Mouse (Mus musculus) midbrain, embryonic 13.5 days (tissue): ENCODE data around the gene Mns1. TPM values are rescaled to one million over a fixed set of nuclear protein-coding genes. Genes with fewer than 3 reads are reported as not detected.
"Not testable (repeated sequence)": the region's sequence is repeated elsewhere in the genome, so short reads cannot be mapped to it uniquely, and the experiment has no call there.

Source experiments
- ATAC-seq: fragments of 200-750 bp; cut with Nextera tagmentation; 2 replicates; pipeline ENCODE4 v1.8.0; 2017; ENCODE audit warnings: mild to moderate bottlenecking, moderate TSS enrichment, moderate library complexity
- H3K27ac ChIP-seq: fragments of 300-500 bp; sonication (generic); 2 replicates; pipeline ENCODE4 v1.5.1; 2015; ENCODE audit warnings: inconsistent platforms, mild to moderate bottlenecking, moderate library complexity
- H3K27me3 ChIP-seq: fragments of 300-500 bp; sonication (generic); 2 replicates; pipeline ENCODE4 v1.6.1; 2015; ENCODE audit warnings: mild to moderate bottlenecking, inconsistent platforms
- H3K36me3 ChIP-seq: fragments of 300-500 bp; sonication (generic); 2 replicates; pipeline ENCODE4 v1.6.1; 2015; ENCODE audit warnings: mild to moderate bottlenecking, inconsistent platforms
- H3K4me1 ChIP-seq: fragments of 300-500 bp; sonication (generic); replicated peaks from 2 replicates; pipeline ENCODE4 v1.6.1; 2015; ENCODE audit warnings: inconsistent platforms
- H3K4me2 ChIP-seq: fragments of 300-500 bp; sonication (generic); replicated peaks from 2 replicates; pipeline ENCODE4 v1.6.1; 2015; ENCODE audit warnings: moderate library complexity, mild to moderate bottlenecking, inconsistent platforms
- H3K4me3 ChIP-seq: fragments of 300-500 bp; sonication (generic); replicated peaks from 2 replicates; pipeline ENCODE4 v1.5.1; 2015; ENCODE audit warnings: mild to moderate bottlenecking, inconsistent platforms
- H3K9ac ChIP-seq: fragments of 300-500 bp; sonication (generic); replicated peaks from 2 replicates; pipeline ENCODE4 v1.6.1; 2015; ENCODE audit warnings: mild to moderate bottlenecking, inconsistent platforms
- H3K9me3 ChIP-seq: fragments of 300-500 bp; sonication (generic); 2 replicates; pipeline ENCODE4 v1.6.1; 2016; ENCODE audit warnings: mild to moderate bottlenecking, inconsistent platforms
- WGBS: fragments of 180-500 bp; shearing (Covaris S2); methylation state at CpG from one replicate; pipeline ENCODE4 v1.1.7; 2015; 5-methylcytosine and 5-hydroxymethylcytosine counted together
- polyA plus RNA-seq: library from polyadenylated mRNA; unstranded; fragments of >200 nt; fragmentation: Nextera tagmentation; extraction: Ambion mirVana; gene quantifications from 2 replicates; pipeline ENCODE4 v1.2.1, GENCODE M21; 2015

Gene Mns1
- 16.1 and 19.9 TPM in 2 replicates for polyA plus RNA-seq

DNA sequence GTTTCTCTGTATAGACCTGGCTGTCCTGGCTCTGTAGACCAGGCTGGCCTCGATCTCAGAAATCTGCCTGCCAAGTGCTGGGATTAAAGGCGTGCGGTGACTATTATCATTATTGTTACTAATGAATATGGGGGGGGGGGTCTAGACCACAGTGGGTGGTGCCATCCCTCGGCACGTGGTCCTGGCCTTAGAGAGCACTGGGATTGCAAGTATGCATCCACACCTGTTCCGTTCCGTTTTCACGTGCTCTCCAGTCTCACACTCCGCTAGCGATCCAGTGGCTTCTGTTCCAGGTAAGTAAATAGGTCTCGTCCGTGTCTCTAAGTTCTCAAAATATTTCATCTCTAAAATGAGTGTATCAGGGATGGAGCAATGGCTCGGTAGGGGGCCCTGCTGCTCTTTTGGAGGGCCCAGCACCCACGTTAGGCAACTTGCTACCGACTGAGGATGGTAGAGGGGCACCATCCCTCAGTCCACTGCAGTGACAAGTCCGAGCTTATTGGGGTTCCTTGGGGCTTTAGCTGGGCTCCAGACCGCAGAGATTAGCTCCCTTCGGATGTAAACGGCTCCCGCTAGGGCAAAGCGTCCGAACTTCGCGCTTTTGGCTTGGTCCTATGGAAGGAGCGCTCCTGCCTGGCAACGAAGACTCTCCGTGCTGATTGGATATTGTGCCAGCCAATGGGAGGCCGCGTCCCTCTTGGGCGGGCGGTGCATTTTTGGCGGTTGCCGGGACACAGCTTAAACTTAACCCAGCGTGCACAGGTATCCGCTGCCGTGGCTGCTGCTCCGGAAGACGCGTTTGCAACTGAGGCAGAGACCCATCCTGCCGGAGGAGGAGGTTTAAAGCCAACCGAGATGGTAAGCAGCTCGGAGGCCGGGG lies at the start of gene Mns1:
Gene Mns1 (plus strand): TSS at position 190 of the 880 bp plus-strand sequence.
- WGBS = 2% methylated on average over 43 of the region's 43 CpGs
- peak; percentile 100 for ATAC-seq
- 0 out of 2 replicates have a peak within 1 kb of the TSS, but pooled peaks have one; percentile 47 for H3K27ac ChIP-seq

DNA sequence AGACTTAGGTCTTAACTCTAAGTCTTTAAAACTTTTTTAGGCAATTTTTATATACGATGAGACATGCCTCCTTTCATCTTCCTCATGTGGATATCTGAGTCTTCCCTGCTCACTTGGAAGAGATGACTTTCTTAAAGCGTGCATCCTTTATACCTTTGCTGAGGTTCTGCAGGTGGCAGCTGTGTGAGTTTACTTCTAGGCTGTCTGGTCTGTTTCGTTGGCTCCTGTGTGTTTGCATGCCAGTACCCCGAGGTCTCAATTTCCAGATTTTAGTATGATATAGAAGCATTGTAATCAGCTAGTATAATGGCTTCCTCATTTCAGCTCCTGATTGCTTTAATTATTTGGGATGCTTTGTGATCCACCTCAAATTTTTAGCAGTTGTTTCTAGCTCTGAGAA lies 48.9 kb upstream of the Mns1 start:
- no peak overlapping the region for H3K9ac ChIP-seq
- H3K4me3 ChIP-seq = no peak overlapping the region
- H3K4me2 ChIP-seq = no peak overlapping the region
- H3K4me1 ChIP-seq = peaks cover 14% of the 10 kb centered on the region
- no peaks in the 10 kb centered on the region for H3K36me3 ChIP-seq
- no peak overlapping the region for H3K27ac ChIP-seq
- WGBS = 94% methylated on average over 4 of the region's 4 CpGs
- H3K27me3 ChIP-seq = no peaks in the 10 kb centered on the region
- H3K9me3 ChIP-seq = no peaks in the 10 kb centered on the region
- no peak for ATAC-seq

More for the DNA sequence above, at the start of gene Mns1:
- Histone ChIP-seq H3K4me2 (peak within 1 kb of the TSS; percentile 83), H3K4me1 (peaks cover 14% of the 10 kb centered on the region), H3K4me3 (peak within 1 kb of the TSS; percentile 70), H3K9me3 (no peaks in the 10 kb centered on the region), H3K9ac (peak within 1 kb of the TSS; percentile 69), H3K27me3 (no peaks in the 10 kb centered on the region), H3K36me3 (no peaks in the 10 kb centered on the region)

DNA sequence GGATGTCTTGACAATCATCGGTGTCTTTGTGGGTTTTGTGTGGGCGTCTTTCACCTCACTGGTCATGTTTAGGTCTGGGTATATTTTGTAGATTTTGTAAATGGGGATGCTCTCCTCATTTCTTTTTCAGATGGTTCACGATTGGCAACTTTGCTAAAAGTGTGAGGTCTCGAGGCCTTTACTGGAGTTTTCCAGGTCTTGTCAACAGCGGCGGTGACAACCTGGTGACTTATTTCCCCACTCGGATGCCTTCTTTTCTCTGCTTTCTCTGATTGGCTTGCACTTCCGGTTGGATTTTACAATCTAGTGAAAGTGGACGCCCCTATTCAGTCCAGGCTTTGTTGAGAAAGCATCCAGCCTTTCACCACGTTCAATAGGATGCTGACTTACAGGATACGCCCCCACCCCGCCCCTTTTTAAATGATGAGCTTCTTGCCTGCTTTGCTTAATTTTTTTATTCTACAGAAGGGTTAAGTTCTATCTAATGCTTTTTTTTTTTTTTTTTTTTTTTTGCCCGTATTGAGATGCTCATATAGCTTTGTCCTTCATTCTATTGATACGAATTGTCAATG lies 48.3 kb upstream of the Mns1 start:
- no peak overlapping the region for H3K27ac ChIP-seq
- no peak for ATAC-seq
- peaks cover 20% of the 10 kb centered on the region for H3K4me1 ChIP-seq
- H3K9me3 ChIP-seq = no peaks in the 10 kb centered on the region
- no peak overlapping the region for H3K4me2 ChIP-seq
- 66% methylated on average over 14 of the region's 14 CpGs for WGBS
- no peaks in the 10 kb centered on the region for H3K27me3 ChIP-seq
- H3K9ac ChIP-seq = no peak overlapping the region
- H3K4me3 ChIP-seq = no peak overlapping the region
- H3K36me3 ChIP-seq = no peaks in the 10 kb centered on the region

DNA sequence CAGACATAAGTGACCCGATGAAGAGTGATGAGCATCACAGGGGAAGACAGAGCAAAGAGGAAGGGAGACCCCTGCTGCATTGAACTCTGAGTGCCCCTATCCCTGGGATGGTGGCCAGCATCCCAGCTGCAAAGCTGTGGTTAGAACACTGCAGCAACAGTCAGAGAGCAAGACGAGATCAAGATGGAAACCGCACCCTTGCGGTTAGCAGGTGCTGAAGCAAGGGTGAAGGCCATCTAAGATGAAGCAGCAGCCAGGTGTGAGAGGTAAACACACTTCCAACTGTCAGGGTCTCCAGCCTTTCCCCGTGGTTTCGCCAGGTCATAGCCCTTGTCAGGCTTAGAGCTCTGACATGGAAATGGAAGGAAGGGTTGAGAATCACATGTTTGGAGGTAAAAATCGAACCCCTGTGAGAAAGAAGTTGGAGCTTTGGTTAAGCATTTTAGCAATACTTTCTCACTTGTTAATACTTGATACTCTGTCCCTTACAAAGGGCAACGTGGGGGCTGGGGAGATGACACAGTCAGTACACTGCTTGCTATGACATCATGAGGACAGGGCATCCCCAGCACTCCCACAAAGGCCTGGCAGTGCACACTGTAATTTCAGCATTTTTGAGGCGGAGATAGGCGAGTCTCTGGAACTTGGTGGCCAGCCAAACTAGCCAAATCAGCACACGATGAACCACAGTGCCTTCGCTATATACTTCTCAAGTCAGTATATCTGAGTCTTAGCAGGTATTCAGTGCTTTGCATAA lies 47.3 kb upstream of the Mns1 start:
- no peak for ATAC-seq
- Histone ChIP-seq H3K36me3 (no peaks in the 10 kb centered on the region), H3K9me3 (no peaks in the 10 kb centered on the region), H3K4me2 (no peak overlapping the region), H3K4me3 (no peak overlapping the region), H3K27me3 (no peaks in the 10 kb centered on the region), H3K27ac (no peak overlapping the region), H3K4me1 (peaks cover 20% of the 10 kb centered on the region), H3K9ac (no peak overlapping the region)
- 90% methylated on average over 12 of the region's 12 CpGs for WGBS

DNA sequence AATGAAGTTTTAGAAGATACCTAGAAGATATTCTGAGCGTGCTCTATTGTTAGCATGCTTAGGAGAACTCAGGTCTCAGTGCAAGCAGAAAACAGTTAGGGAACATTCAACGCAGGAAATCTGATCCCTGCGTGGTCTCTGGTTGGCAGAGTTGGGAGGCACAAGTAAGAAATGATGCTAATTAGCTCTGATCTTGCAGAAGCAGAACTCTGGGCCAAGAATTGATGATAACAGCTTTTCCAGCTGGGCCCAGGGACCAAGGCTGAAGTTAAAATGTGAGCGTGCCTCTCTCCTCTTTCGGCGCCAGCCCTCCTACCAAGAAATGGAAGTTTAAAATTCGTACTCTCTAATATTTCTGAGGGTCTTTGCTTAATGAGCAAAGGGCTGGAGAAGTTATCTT lies 45.1 kb upstream of the Mns1 start:
- H3K27ac ChIP-seq = no peak overlapping the region
- no peaks in the 10 kb centered on the region for H3K27me3 ChIP-seq

DNA sequence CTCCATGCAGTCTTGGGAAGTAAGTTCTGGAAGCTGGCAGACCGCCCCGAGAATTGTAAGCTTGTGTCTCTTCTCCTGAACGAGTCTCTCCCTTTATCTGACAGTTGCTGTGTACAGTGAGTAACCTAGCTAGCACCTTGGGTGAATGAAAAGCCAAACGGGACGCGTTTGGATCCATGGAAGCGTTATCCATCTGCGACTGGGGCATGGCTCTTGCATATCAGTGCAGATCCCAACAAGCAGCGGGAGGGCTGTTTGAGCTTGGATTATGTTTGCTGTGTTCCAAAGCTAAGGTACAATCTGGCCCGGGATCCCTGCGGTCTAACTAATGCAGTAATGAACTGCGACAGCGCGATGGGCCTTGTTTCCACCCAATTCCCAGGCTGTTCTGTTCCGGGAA lies 44.6 kb upstream of the Mns1 start:
- Histone ChIP-seq H3K27ac (peak overlapping the region; percentile 25; the same call in 1 of the 2 replicates), H3K27me3 (no peaks in the 10 kb centered on the region), H3K9ac (no peak overlapping the region), H3K4me1 (peaks cover 20% of the 10 kb centered on the region), H3K4me3 (no peak overlapping the region), H3K36me3 (no peaks in the 10 kb centered on the region), H3K4me2 (no peak overlapping the region), H3K9me3 (no peaks in the 10 kb centered on the region)
- WGBS = 65% methylated on average over 15 of the region's 15 CpGs
- ATAC-seq = no peak

More for the DNA sequence above, 45.1 kb upstream of the Mns1 start:
- H3K4me1 ChIP-seq = peaks cover 20% of the 10 kb centered on the region
- no peak overlapping the region for H3K4me3 ChIP-seq
- no peak overlapping the region for H3K4me2 ChIP-seq
- no peak for ATAC-seq
- no peak overlapping the region for H3K9ac ChIP-seq
- no peaks in the 10 kb centered on the region for H3K36me3 ChIP-seq
- H3K9me3 ChIP-seq = no peaks in the 10 kb centered on the region
- WGBS = 81% methylated on average over 7 of the region's 7 CpGs

DNA sequence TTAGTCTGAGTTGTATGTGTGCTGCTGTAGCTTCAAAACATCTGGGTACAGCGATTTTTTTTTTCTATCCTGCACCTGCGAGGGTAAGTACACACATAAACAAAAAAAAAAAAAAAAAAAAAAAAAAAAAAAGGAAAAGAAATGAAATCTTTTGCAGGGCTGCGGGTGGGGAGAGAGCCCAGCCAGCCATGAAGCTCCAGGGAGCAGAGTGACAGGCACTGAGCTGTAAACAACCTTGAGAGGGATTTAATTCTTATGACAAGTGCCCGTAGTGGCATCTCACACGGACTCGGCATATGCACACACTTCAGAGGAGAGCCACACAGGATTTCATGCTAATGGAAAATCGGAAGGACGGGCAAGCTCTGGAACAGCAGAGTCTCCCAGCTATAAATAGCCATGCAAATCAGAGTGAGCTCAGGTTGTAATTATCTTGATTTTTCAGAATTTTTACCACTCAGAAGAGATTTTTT lies 43.9 kb upstream of the Mns1 start:
- Histone ChIP-seq H3K9ac (no peak overlapping the region), H3K4me1 (peaks cover 20% of the 10 kb centered on the region), H3K27ac (no peak overlapping the region), H3K9me3 (no peaks in the 10 kb centered on the region), H3K36me3 (no peaks in the 10 kb centered on the region), H3K4me3 (no peak overlapping the region), H3K4me2 (no peak overlapping the region), H3K27me3 (no peaks in the 10 kb centered on the region)
- 39% methylated on average over 8 of the region's 8 CpGs for WGBS
- peak; percentile 83 for ATAC-seq

DNA sequence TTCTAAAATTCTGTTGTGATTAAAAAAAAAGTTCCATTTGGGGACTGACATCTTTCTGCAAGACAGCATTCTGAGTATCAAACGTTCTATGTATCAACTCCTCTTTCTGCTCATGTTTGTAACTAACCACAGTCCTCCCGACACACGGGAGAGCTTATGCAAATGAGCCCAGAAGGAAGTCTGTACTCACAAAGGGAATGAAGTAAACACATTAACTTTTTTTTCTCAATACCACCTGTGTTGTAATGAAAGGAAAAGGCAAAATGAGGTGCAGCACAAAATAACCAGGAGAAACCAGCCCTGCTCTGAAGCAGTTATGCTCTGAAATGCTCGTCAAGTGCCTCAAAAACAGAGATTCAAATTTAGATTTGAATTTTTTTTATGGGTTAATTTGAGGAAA lies 37.7 kb upstream of the Mns1 start:
- Histone ChIP-seq H3K27me3 (no peaks in the 10 kb centered on the region; the same call in 1 of the 2 replicates), H3K4me3 (no peak overlapping the region), H3K4me2 (no peak overlapping the region), H3K36me3 (no peaks in the 10 kb centered on the region), H3K9ac (no peak overlapping the region), H3K4me1 (peaks cover 14% of the 10 kb centered on the region; the same call in 1 of the 2 replicates), H3K27ac (no peak overlapping the region), H3K9me3 (no peaks in the 10 kb centered on the region)
- ATAC-seq = no peak
- 30% methylated on average over 4 of the region's 4 CpGs for WGBS

DNA sequence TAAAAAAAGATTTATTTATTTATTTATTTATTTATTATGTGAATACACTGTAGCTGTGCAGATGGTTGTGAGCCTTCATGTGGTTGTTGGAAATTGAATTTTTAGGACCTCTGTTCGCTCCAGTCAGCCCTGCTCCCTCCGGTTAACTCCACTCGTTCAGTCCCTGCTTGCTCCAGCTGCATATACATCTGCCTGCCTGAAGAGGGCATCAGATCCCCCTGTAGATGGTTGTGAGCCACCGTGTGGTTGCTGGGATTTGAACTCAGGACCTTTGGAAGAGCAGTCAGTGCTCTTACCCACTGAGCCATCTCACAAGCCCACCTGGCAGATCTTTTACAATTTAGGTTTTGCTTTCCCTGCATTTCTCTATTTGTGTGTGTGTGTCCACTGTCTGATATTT lies 36.0 kb upstream of the Mns1 start:
- ATAC-seq, H3K4me2 ChIP-seq, H3K27me3 ChIP-seq, H3K4me3 ChIP-seq, H3K27ac ChIP-seq, H3K9me3 ChIP-seq, H3K9ac ChIP-seq, H3K36me3 ChIP-seq: not testable (repeated sequence)
- WGBS = 76% methylated on average over 4 of the region's 4 CpGs
- H3K4me1 ChIP-seq = peaks cover 14% of the 10 kb centered on the region; the same call in 1 of the 2 replicates

DNA sequence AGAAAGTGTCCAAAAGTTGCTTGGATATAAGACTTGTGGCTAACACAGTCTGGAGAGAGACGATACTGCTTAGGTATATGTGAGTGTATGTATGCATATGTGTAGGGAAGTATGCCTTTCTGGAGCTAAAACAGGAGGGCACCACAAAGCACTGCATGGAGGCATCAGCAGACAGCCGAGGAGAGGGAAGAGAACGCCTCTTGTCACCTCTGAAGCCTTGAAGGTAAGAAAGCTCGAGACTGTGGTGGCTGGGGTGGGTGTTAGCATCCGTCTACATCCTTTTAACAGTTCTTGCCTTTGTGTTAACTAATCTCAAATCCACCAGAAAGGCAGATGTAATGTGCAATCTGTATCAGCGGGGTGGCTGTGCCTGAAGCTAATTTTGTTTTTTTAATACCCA lies 34.4 kb upstream of the Mns1 start:
- H3K36me3 ChIP-seq = no peaks in the 10 kb centered on the region
- H3K9me3 ChIP-seq = no peaks in the 10 kb centered on the region
- no peak overlapping the region for H3K4me3 ChIP-seq
- H3K4me2 ChIP-seq = no peak overlapping the region
- ATAC-seq = no peak
- no peak overlapping the region for H3K27ac ChIP-seq
- H3K27me3 ChIP-seq = no peaks in the 10 kb centered on the region; the same call in 1 of the 2 replicates
- H3K4me1 ChIP-seq = peaks cover 17% of the 10 kb centered on the region
- 65% methylated on average over 6 of the region's 6 CpGs for WGBS
- no peak overlapping the region for H3K9ac ChIP-seq

DNA sequence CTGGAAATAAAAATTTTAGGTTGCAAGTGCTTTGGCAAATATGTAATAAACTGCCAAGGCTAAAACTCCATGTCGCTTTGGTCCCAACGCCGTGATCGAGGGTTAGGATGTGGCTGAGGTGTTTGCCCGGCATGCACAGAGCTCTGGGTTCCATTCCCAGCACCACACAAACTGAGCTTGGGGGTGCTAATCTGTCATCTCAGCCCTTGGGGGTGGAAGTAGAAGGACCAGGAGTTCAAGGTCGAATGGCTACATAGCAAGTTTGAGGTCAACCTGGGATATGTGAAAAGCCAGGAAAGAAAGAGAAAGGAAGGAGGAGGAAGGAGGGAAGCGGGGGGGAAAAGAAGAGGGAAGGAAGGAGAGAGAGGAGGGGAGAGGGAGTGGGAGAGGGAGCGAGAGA lies 33.4 kb upstream of the Mns1 start:
- peaks cover 25% of the 10 kb centered on the region for H3K4me1 ChIP-seq
- no peak overlapping the region for H3K9ac ChIP-seq
- no peaks in the 10 kb centered on the region for H3K9me3 ChIP-seq
- H3K4me2 ChIP-seq = no peak overlapping the region
- H3K4me3 ChIP-seq = no peak overlapping the region
- no peaks in the 10 kb centered on the region; the same call in 1 of the 2 replicates for H3K27me3 ChIP-seq
- H3K27ac ChIP-seq = no peak overlapping the region
- 86% methylated on average over 8 of the region's 8 CpGs for WGBS
- ATAC-seq = no peak
- no peaks in the 10 kb centered on the region for H3K36me3 ChIP-seq

DNA sequence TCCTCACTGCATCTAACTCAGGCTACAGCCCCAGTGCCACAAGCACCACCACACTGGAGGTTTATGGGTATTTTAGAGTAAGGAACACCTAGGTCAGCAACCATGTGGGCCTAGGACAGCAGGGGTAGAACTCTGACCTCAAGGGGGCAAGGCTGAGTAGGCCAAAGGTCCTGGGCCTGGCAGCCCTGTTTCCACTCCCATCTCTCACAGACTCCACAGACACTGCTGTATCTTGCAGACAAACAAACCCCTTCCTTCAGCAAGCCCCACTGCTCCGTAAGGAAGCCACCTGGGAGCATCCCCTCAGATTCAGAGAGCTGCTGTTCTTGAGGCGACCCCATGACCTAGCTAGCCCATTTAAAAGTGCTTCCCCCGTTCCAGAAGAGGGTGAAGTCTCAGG lies 32.9 kb upstream of the Mns1 start:
- no peak for ATAC-seq

More for the DNA sequence above, 32.9 kb upstream of the Mns1 start:
- Histone ChIP-seq H3K4me3 (no peak overlapping the region), H3K4me2 (no peak overlapping the region), H3K9ac (no peak overlapping the region), H3K27me3 (no peaks in the 10 kb centered on the region), H3K4me1 (peaks cover 28% of the 10 kb centered on the region), H3K36me3 (no peaks in the 10 kb centered on the region), H3K27ac (no peak overlapping the region), H3K9me3 (no peaks in the 10 kb centered on the region)
- WGBS = 69% methylated on average over 3 of the region's 3 CpGs
